Mouse (Mus musculus) ES-E14 (cell line): ENCODE measurements around the gene Vangl1.

ENCODE experiments used
- CHD2 ChIP-seq: IDR thresholded peaks from 2 replicates; pipeline ENCODE4 v1.6.1; 2014; ENCODE audit warnings: mild to moderate bottlenecking, low read depth, low read length, inconsistent platforms
- HCFC1 ChIP-seq: IDR thresholded peaks from 2 replicates; pipeline ENCODE4 v1.6.1; 2012; ENCODE audit warnings: low read length, inconsistent platforms, borderline replicate concordance; ENCODE audit not compliant: insufficient read depth
- MAFK ChIP-seq: IDR thresholded peaks from 2 replicates; pipeline ENCODE4 v1.6.1; 2014; ENCODE audit warnings: mild to moderate bottlenecking, low read depth, low read length, inconsistent platforms; ENCODE audit not compliant: insufficient read depth
- ZC3H11A ChIP-seq: IDR thresholded peaks from 2 replicates; pipeline ENCODE4 v1.6.1; 2012; ENCODE audit warnings: low read depth, mild to moderate bottlenecking, inconsistent platforms, low read length, borderline replicate concordance
- ZNF384 ChIP-seq: IDR thresholded peaks from 2 replicates; pipeline ENCODE4 v1.6.1; 2012; ENCODE audit warnings: low read depth, low read length, inconsistent platforms

- TF ChIP-seq HCFC1 (no peak), ZC3H11A (peak; percentile 63; the same call in 1 of the 2 replicates), CHD2 (no peak), ZNF384 (no peak), MAFK (no peak)
Measured at GRCm38 (mm10) chr3:102122046-102122445, 82.4 kb downstream of the Vangl1 start.
